Mouse (Mus musculus) thymus, adult 2 months (tissue): Measurements from ENCODE around the gene Psma6. TPM values are rescaled to one million over a fixed set of nuclear protein-coding genes. Genes with fewer than 3 reads are reported as not detected.

Experiments used
- DNase-seq: peaks from one replicate; pipeline ENCODE4 v3.0.0; 2021
- H3K27ac ChIP-seq: fragments of 200-500 bp; 2 replicates; pipeline ENCODE4 v1.5.1; 2012; ENCODE audit warnings: low read length, control low read depth; ENCODE audit not compliant: control insufficient read depth, insufficient read depth
- H3K27me3 ChIP-seq: fragments of 200-500 bp; 2 replicates; pipeline ENCODE4 v1.6.1; 2012; ENCODE audit warnings: mild to moderate bottlenecking, low read length, moderate library complexity, mixed read lengths; ENCODE audit not compliant: control insufficient read depth, insufficient read depth
- H3K36me3 ChIP-seq: fragments of 200-500 bp; 2 replicates; pipeline ENCODE4 v1.6.1; 2012; ENCODE audit warnings: mild to moderate bottlenecking, low read length, moderate library complexity; ENCODE audit not compliant: control insufficient read depth, insufficient read depth
- H3K4me1 ChIP-seq: fragments of 200-500 bp; replicated peaks from 2 replicates; pipeline ENCODE4 v1.6.1; 2012; ENCODE audit warnings: low read length; ENCODE audit not compliant: control insufficient read depth, insufficient read depth
- H3K4me3 ChIP-seq: fragments of 200-500 bp; 2 replicates; pipeline ENCODE4 v1.5.1; 2012; ENCODE audit warnings: mild to moderate bottlenecking, low read length, control low read depth, moderate library complexity; ENCODE audit not compliant: control insufficient read depth, insufficient read depth
- CTCF ChIP-seq: fragments of 200-500 bp; IDR thresholded peaks from 2 replicates; pipeline ENCODE4 v1.5.1; 2012; ENCODE audit warnings: mild to moderate bottlenecking, control low read depth, low read length, moderate library complexity, borderline replicate concordance; ENCODE audit not compliant: control insufficient read depth, poor library complexity, insufficient read depth; ENCODE audit errors: extremely low read depth
- POLR2A ChIP-seq: fragments of 200-500 bp; IDR thresholded peaks from 2 replicates; pipeline ENCODE4 v1.6.1; 2012; ENCODE audit warnings: mild to moderate bottlenecking, low read length, control low read depth, moderate library complexity; ENCODE audit not compliant: control insufficient read depth, poor library complexity, insufficient read depth; ENCODE audit errors: extremely low read depth
- WGBS: fragments of 180-500 bp; shearing (Covaris S2); methylation state at CpG from one replicate; pipeline ENCODE4 v1.1.7; 2018; 5-methylcytosine and 5-hydroxymethylcytosine counted together
- polyA plus RNA-seq: library from polyadenylated mRNA; depleted of rRNA; stranded (reverse); fragments of >200 nt; gene quantifications from 2 replicates; pipeline ENCODE4 v1.2.3, GENCODE M21; 2012

The Psma6 gene
- polyA plus RNA-seq, 1 experiment, result 92.3 TPM

DNA sequence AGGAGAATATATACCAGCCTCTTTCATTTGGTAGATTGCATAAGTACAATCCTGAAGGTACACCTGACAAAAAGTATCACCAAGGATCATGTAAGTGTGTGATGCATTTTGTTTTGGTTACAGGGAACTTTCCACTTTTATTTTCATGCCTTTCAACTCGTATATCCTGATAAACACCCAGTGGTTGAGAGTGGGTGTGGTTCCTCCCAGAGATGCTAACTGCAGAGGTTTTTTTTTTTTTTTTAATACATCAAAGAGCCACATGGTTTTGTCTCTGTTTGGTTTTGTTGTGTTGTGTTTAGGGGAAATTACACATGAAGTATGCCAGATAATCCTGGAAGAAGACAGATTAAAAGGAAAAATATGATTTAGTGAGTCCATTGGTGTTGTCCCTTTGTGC is 26.7 kb upstream of the Psma6 start:
- Histone ChIP-seq H3K4me1 (peaks cover 17% of the 10 kb centered on the region), H3K36me3 (no peaks in the 10 kb centered on the region), H3K27me3 (no peaks in the 10 kb centered on the region), H3K4me3 (no peak overlapping the region), H3K27ac (no peak overlapping the region)
- DNase-seq, result no peak
- 0% methylated on average over 1 of the region's 1 CpGs for WGBS
- no peak for TF ChIP-seq POLR2A
- no peak for TF ChIP-seq CTCF

DNA sequence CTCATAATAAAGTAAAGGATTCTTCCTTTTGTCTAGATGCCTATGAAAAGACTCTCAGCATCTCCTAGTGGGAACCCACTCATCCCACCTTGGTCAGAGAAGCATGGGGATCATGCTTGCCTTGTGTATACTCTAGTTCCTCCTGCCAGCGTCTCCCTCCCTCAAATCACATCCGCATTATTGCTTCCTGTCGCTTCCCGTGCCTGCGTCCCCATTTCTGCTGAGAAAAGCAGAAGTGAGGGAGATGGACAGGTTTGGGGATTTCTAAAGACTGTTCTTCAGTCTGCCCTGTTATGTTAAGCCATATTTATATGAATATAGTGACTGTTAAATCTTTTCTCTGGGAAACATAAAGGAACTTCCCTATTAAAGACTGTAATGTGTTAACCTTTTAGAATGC is 23.1 kb upstream of the Psma6 start:
- H3K36me3 ChIP-seq, result no peaks in the 10 kb centered on the region
- no peak for TF ChIP-seq POLR2A
- no peak for TF ChIP-seq CTCF
- H3K4me1 ChIP-seq, result peaks cover 23% of the 10 kb centered on the region
- DNase-seq, result no peak
- no peaks in the 10 kb centered on the region for H3K27me3 ChIP-seq
- H3K27ac ChIP-seq, result no peak overlapping the region
- 68% methylated on average over 5 of the region's 5 CpGs for WGBS
- no peak overlapping the region for H3K4me3 ChIP-seq

DNA sequence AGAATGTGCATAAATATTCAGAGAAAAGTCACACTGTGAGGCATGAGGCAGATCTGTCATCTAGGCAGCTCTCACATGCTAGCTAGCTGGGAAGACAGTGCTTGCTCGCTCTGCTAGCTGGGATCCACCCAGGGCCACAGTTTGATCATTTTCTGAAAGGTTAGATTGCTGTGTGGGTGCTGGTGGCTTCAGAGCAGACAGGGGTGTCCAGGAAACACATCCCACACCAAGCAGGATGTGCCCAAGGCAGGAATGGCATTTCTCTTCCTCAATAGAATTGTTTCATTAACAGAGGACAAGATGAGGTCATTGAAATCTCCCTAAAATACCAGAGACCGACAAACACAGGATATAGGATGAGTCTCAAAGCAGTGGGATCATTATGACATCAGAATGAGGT is 18.9 kb upstream of the Psma6 start:
- 76% methylated on average over 2 of the region's 2 CpGs for WGBS
- DNase-seq, result no peak
- no peaks in the 10 kb centered on the region for H3K27me3 ChIP-seq
- H3K36me3 ChIP-seq, result no peaks in the 10 kb centered on the region
- 0 out of 2 replicates have a peak overlapping the region, but pooled peaks have one; percentile 6 for H3K27ac ChIP-seq
- peaks cover 24% of the 10 kb centered on the region for H3K4me1 ChIP-seq
- no peak overlapping the region for H3K4me3 ChIP-seq
- TF ChIP-seq CTCF (no peak), POLR2A (no peak)

DNA sequence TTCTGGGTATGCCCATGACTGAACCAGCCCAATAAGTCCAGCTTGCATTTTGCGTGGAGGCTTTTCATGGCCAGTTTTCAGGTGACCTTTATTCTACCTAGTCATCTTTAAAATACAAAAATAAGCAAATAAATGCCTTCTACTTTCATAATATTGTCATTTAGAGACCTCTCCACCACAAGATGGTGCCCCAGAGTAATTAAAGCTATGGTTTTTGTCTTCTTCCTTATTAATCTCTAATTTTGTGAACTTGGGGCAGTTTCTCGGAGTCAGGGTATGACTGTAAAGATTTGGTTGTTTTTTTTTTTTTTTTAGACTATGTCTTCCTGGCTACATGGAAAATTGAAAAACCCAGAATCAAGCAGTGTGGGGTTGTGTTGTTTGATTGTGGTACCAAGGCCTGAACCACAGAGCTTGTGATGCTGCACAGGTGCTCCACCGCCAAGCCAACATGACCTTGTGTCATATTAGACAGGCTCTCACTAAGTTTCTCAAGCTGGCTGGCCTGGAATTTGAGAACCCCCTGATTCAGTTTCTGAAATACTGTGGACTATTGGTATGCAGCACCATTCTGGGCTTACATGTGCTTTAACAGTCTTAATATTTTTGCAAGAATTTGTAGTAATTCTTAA is 11.5 kb upstream of the Psma6 start:
- no peaks in the 10 kb centered on the region for H3K27me3 ChIP-seq

DNA sequence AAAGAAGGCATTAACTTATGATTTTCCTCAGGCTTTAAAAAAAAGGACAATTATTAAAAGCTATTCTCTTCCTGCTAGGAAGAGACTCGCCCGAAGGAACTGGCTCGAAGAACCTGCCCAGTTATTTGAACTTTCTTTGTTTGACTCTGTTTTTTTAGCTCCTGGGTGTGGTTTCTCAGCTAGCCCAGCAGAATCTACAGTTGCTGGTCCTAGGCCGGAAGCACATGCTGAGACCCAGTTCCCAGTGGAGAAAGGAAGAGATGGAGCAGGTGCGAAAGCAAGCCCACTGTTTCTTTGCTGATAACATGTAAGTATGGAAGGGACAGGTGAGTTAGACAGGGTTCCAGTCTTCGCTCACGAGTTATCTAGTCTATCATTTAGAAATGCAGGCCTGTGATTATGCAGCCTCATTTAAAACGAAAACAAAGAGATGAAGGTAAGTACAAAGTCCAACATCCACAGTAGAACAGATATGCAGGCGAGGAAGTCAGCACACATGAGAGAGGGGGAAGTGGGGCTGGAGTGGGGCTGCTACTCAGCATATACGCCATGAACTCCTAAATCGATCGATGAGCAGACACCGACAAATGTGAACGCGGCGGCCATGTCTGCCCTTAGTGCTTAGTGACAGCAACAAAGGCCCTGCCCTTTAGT is 6.9 kb upstream of the Psma6 start:
- H3K4me1 ChIP-seq, result peaks cover 30% of the 10 kb centered on the region
- no peaks in the 10 kb centered on the region for H3K36me3 ChIP-seq
- no peak for TF ChIP-seq POLR2A
- no peak for TF ChIP-seq CTCF
- WGBS, result 88% methylated on average over 16 of the region's 16 CpGs
- peak overlapping the region; percentile 45 for H3K27ac ChIP-seq
- no peak for DNase-seq
- no peaks in the 10 kb centered on the region for H3K27me3 ChIP-seq
- no peak overlapping the region for H3K4me3 ChIP-seq

More for the DNA sequence above, 11.5 kb upstream of the Psma6 start:
- Histone ChIP-seq H3K27ac (peak overlapping the region; percentile 24; the same call in 1 of the 2 replicates), H3K4me3 (no peak overlapping the region), H3K36me3 (no peaks in the 10 kb centered on the region), H3K4me1 (peaks cover 26% of the 10 kb centered on the region)
- no peak for TF ChIP-seq POLR2A
- peak; percentile 47 for DNase-seq
- WGBS, result 32% methylated on average over 3 of the region's 3 CpGs

DNA sequence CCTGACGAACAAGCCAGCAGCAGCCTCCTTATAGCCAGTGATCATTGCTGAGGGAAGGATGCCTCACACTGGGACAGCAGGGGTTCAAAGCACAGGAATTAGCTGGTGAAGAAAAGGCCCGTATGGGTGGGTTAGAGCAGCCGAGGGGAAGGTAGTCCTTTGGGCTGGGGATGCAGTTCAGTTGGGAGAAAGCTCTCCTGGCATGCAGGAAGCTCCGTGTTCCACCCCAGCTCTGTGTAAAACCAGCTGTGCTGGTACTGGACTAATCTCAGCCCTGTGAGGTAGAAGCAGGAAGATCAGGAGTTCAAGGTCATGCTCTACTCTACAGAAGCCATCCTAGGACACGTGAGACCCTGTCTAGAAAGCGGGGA is 6.4 kb upstream of the Psma6 start:
- Histone ChIP-seq H3K4me1 (peaks cover 32% of the 10 kb centered on the region), H3K36me3 (no peaks in the 10 kb centered on the region), H3K27me3 (no peaks in the 10 kb centered on the region), H3K4me3 (no peak overlapping the region), H3K27ac (peak overlapping the region; percentile 45; the same call in 1 of the 2 replicates)
- 86% methylated on average over 6 of the region's 6 CpGs for WGBS
- TF ChIP-seq CTCF, result no peak
- no peak for TF ChIP-seq POLR2A
- no peak for DNase-seq

DNA sequence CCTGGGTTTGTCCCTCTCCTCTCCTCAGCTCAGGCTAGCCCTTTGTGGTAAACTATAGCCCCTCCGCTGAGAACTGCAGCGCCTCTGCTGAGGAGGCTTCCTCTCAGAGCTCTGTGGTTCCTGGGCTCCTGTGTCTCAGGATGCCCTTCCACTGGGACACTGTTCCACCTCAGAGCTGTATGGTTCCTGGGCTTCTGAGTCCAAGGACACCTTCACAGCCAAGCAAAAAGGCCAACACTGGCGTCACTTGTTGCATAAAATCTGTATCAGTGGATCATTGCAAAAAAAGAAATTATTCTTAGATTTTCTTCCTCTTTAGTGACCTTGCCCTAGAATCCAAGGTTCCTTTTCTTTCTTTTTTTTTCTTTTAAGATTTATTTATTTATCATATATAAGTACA is 804 bp downstream of the Psma6 start:
- no peak overlapping the region for H3K4me3 ChIP-seq
- no peaks in the 10 kb centered on the region for H3K36me3 ChIP-seq
- peak overlapping the region; percentile 93 for H3K27ac ChIP-seq
- H3K4me1 ChIP-seq, result peaks cover 61% of the 10 kb centered on the region
- no peak for TF ChIP-seq CTCF
- TF ChIP-seq POLR2A, result no peak
- WGBS, result 31% methylated on average over 3 of the region's 3 CpGs
- DNase-seq, result no peak
- no peaks in the 10 kb centered on the region for H3K27me3 ChIP-seq
